Mouse (Mus musculus): ENCODE results near the gene Pald1. TPM values are rescaled to one million over a fixed set of nuclear protein-coding genes. Genes with fewer than 3 reads are reported as not detected.

The Pald1 gene
- polyA plus RNA-seq, 1 experiment, result 10.3 TPM

GRCm38 (mm10) chr10:61390148-61390547 is 6.8 kb upstream of the Pald1 start:
- H3K4me1 ChIP-seq (ENCODE audit: control insufficient read depth, insufficient read depth, low read length), result no peaks in the 10 kb centered on the region
- H3K27ac ChIP-seq (ENCODE audit: insufficient read depth, low read length), result no peak overlapping the region
- no peak overlapping the region for H3K4me3 ChIP-seq (ENCODE audit: insufficient read depth, low read length)
- TF ChIP-seq CTCF (IDR thresholded peaks at IDR 0.05; ENCODE audit: extremely low read depth, insufficient read depth, low read length) (no peak), POLR2A (IDR thresholded peaks at IDR 0.05; ENCODE audit: extremely low read depth, insufficient read depth, low read length) (no peak)

GRCm38 (mm10) chr10:61389020-61389419 is 5.7 kb upstream of the Pald1 start:
- Histone ChIP-seq H3K4me3 (ENCODE audit: insufficient read depth, low read length) (no peak overlapping the region), H3K4me1 (ENCODE audit: control insufficient read depth, insufficient read depth, low read length) (no peaks in the 10 kb centered on the region), H3K27ac (ENCODE audit: insufficient read depth, low read length) (no peak overlapping the region)
- no peak for TF ChIP-seq CTCF (IDR thresholded peaks at IDR 0.05; ENCODE audit: extremely low read depth, insufficient read depth, low read length)
- no peak for TF ChIP-seq POLR2A (IDR thresholded peaks at IDR 0.05; ENCODE audit: extremely low read depth, insufficient read depth, low read length)

GRCm38 (mm10) chr10:61386284-61386683 is 3.0 kb upstream of the Pald1 start:
- TF ChIP-seq CTCF (IDR thresholded peaks at IDR 0.05; ENCODE audit: extremely low read depth, insufficient read depth, low read length), result no peak
- no peak for TF ChIP-seq POLR2A (IDR thresholded peaks at IDR 0.05; ENCODE audit: extremely low read depth, insufficient read depth, low read length)
- Histone ChIP-seq H3K4me1 (ENCODE audit: control insufficient read depth, insufficient read depth, low read length) (no peaks in the 10 kb centered on the region), H3K27ac (ENCODE audit: insufficient read depth, low read length) (no peak overlapping the region), H3K4me3 (ENCODE audit: insufficient read depth, low read length) (no peak overlapping the region)

- TF ChIP-seq CTCF (IDR thresholded peaks at IDR 0.05; ENCODE audit: extremely low read depth, insufficient read depth, low read length) (no peak), POLR2A (IDR thresholded peaks at IDR 0.05; ENCODE audit: extremely low read depth, insufficient read depth, low read length) (no peak)
- Histone ChIP-seq H3K4me1 (ENCODE audit: control insufficient read depth, insufficient read depth, low read length) (no peaks in the 10 kb centered on the region), H3K27ac (ENCODE audit: insufficient read depth, low read length) (no peak overlapping the region), H3K4me3 (ENCODE audit: insufficient read depth, low read length) (no peak overlapping the region)
Observed at GRCm38 (mm10) chr10:61385174-61385573, 1.8 kb upstream of the Pald1 start.

GRCm38 (mm10) chr10:61383715-61384047 is 351 bp upstream of the Pald1 start:
- TF ChIP-seq CTCF (IDR thresholded peaks at IDR 0.05; ENCODE audit: extremely low read depth, insufficient read depth, low read length), result no peak
- no peak for TF ChIP-seq POLR2A (IDR thresholded peaks at IDR 0.05; ENCODE audit: extremely low read depth, insufficient read depth, low read length)
- Histone ChIP-seq H3K4me3 (ENCODE audit: insufficient read depth, low read length) (peak overlapping the region; percentile 57), H3K27ac (ENCODE audit: insufficient read depth, low read length) (no peak overlapping the region), H3K4me1 (ENCODE audit: control insufficient read depth, insufficient read depth, low read length) (no peaks in the 10 kb centered on the region)

- no peak for TF ChIP-seq POLR2A (IDR thresholded peaks at IDR 0.05; ENCODE audit: extremely low read depth, insufficient read depth, low read length)
- no peak for TF ChIP-seq CTCF (IDR thresholded peaks at IDR 0.05; ENCODE audit: extremely low read depth, insufficient read depth, low read length)
- Histone ChIP-seq H3K4me3 (ENCODE audit: insufficient read depth, low read length) (peak overlapping the region; percentile 57), H3K27ac (ENCODE audit: insufficient read depth, low read length) (no peak overlapping the region)
Observed at GRCm38 (mm10) chr10:61382281-61382731, 1.0 kb downstream of the Pald1 start.

GRCm38 (mm10) chr10:61381823-61382222 is 1.5 kb downstream of the Pald1 start:
- H3K4me1 ChIP-seq (ENCODE audit: control insufficient read depth, insufficient read depth, low read length), result no peaks in the 10 kb centered on the region
- no peak overlapping the region for H3K27ac ChIP-seq (ENCODE audit: insufficient read depth, low read length)
- peak overlapping the region; percentile 57; the same call in 1 of the 2 replicates for H3K4me3 ChIP-seq (ENCODE audit: insufficient read depth, low read length)
- TF ChIP-seq POLR2A (IDR thresholded peaks at IDR 0.05; ENCODE audit: extremely low read depth, insufficient read depth, low read length) (no peak), CTCF (IDR thresholded peaks at IDR 0.05; ENCODE audit: extremely low read depth, insufficient read depth, low read length) (no peak)

More at GRCm38 (mm10) chr10:61382281-61382731, 1.0 kb downstream of the Pald1 start:
- no peaks in the 10 kb centered on the region for H3K4me1 ChIP-seq (ENCODE audit: control insufficient read depth, insufficient read depth, low read length)

GRCm38 (mm10) chr10:61380186-61380585 is 3.1 kb downstream of the Pald1 start:
- no peak for TF ChIP-seq CTCF (IDR thresholded peaks at IDR 0.05; ENCODE audit: extremely low read depth, insufficient read depth, low read length)
- TF ChIP-seq POLR2A (IDR thresholded peaks at IDR 0.05; ENCODE audit: extremely low read depth, insufficient read depth, low read length), result no peak
- Histone ChIP-seq H3K4me1 (ENCODE audit: control insufficient read depth, insufficient read depth, low read length) (no peaks in the 10 kb centered on the region), H3K27ac (ENCODE audit: insufficient read depth, low read length) (no peak overlapping the region), H3K4me3 (ENCODE audit: insufficient read depth, low read length) (no peak overlapping the region)

GRCm38 (mm10) chr10:61379340-61380040 is 3.8 kb downstream of the Pald1 start:
- Histone ChIP-seq H3K4me1 (ENCODE audit: control insufficient read depth, insufficient read depth, low read length) (no peaks in the 10 kb centered on the region), H3K4me3 (ENCODE audit: insufficient read depth, low read length) (no peak overlapping the region), H3K27ac (ENCODE audit: insufficient read depth, low read length) (no peak overlapping the region)
- TF ChIP-seq CTCF (IDR thresholded peaks at IDR 0.05; ENCODE audit: extremely low read depth, insufficient read depth, low read length) (no peak), POLR2A (IDR thresholded peaks at IDR 0.05; ENCODE audit: extremely low read depth, insufficient read depth, low read length) (no peak)

GRCm38 (mm10) chr10:61378698-61379097 is 4.6 kb downstream of the Pald1 start:
- Histone ChIP-seq H3K4me3 (ENCODE audit: insufficient read depth, low read length) (no peak overlapping the region), H3K27ac (ENCODE audit: insufficient read depth, low read length) (no peak overlapping the region), H3K4me1 (ENCODE audit: control insufficient read depth, insufficient read depth, low read length) (no peaks in the 10 kb centered on the region)
- TF ChIP-seq CTCF (IDR thresholded peaks at IDR 0.05; ENCODE audit: extremely low read depth, insufficient read depth, low read length) (no peak), POLR2A (IDR thresholded peaks at IDR 0.05; ENCODE audit: extremely low read depth, insufficient read depth, low read length) (no peak)
